Mouse (Mus musculus) 416B (cell line): ENCODE results near the gene Fryl.

Experiments used
- DNase-seq: peaks from one replicate; pipeline ENCODE4 v3.0.0; 2011; ENCODE audit warnings: low read depth

Fryl gene

GRCm38 (mm10) chr5:73257096-73257495 is 677 bp upstream of the Fryl start:
- peak; percentile 75 for DNase-seq

DNA sequence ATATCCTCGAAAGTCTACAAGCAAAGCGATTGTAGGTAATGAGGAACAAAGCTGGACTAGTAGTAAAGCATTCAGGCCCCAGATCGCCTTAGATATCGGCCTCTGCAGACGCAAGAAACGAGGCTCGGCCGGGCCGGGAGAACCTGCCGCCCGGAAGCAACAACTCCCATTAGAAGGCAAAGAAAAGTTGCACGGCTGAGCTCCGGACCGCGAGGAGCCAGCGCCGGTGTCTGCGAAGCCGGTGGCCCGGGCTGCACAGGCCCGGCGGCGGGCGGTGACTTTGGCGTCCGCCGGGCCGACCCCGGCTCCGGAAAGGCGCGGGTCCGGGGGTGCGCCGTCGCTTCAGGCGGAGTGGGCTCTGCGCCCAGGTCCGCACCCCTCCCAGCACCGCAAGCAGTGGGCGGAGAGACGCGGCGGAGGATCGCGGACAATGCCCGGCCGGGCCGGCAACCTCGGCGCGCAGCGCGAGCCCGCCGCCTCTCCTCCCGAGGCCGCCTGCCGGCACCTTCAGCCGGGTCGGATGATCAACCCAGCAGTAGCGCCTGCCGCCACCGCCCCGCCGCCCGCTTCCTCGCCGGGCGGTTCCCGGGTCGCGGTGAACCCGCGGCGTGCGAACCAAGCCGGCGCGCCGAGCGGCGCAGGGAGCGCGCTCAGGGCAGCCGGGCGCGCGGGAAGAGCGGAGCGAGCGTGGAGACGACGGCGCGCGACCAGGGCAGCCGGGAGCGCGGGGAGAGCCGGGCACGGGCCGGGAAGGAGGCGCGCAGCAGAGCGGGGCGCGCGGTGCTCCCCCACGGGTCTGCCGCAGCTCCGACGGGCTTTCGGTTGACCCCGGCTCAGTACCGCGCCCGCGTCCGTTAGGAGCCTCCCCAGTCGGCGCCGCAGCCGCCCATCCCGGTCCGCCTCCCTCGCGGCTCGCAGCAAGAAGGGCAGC is 833 bp downstream of the Fryl start:
- DNase-seq, result peak; percentile 42

DNA sequence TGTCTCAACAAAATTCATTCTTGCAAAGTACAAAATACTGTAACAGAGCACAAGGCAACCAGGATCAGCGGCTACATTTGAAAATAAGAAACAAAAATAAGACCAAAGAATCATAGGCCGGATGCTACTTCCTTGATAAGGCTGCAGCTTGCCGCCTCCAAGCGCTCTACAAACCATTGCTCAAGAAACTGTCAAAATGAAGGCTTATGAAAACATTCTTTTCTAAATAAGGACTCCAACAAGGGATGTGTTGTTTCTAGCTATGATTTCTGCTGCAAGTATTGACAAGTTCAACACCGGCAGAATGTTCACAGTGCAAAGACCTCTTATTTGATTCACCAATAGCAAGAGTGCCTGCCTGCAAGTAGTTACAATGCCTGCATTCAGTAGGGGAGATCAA is 1.8 kb downstream of the Fryl start:
- peak; percentile 67 for DNase-seq

DNA sequence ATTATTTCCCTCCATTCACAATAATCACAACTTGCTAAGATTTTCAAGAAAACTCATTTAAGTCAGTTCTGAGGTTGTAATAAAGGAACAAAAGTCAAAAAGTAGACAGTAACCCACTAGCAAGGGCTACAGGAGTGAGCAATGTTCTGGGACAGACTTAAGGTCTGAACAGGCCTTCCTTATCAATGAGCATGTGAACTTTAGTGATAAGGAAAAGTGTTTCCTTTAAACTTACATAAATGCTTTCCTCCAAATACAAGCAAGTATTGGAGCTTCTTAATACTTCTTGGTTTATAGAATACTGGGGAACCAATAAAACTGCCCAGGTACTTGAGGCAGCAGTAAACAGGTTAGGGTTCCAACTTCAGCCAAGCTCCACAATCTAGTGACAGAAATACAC is 3.7 kb downstream of the Fryl start:
- DNase-seq, result no peak

GRCm38 (mm10) chr5:73249341-73249740 is 7.1 kb downstream of the Fryl start:
- peak; percentile 46 for DNase-seq

GRCm38 (mm10) chr5:73248211-73248610 is 8.2 kb downstream of the Fryl start:
- no peak for DNase-seq

DNA sequence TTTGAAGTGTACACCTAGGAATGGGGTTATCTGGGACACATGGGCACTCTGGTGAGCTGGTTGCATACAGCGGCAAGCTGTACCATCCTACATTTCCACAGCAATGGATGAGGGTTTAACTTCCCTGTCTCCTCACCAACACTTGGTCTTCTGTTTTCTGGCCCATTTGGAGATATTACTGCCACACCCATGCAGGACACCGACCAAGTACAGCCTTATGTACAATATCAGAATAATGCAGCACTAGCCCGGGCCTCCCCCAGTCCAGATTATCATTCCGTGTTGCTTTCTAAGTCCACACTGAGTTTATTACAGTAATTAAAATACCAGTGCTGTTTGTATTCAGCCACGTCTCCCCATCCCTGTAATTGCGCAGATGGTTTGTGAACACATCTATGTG is 10.0 kb downstream of the Fryl start:
- no peak for DNase-seq

DNA sequence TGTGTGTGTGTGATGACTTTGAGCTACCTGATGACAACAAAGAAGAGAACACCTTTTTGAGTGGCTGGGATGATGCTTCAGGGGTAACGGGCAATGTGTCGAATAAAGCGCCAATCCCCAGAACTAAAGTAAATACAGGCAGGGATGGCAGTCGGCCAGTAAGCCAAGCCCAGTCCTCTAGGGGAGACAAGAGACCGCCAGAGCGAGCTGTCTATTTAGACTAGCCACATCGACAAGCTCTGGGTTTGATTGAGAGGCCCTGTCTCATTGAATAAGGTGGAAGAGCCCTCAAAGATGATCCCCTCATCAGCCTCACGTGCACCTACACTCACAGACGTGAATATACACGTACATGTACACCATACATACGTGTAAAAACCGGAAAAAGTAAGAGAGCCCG is 12.0 kb downstream of the Fryl start:
- no peak for DNase-seq

- DNase-seq, result no peak
Observed at GRCm38 (mm10) chr5:73241966-73242365, 14.5 kb downstream of the Fryl start.

DNA sequence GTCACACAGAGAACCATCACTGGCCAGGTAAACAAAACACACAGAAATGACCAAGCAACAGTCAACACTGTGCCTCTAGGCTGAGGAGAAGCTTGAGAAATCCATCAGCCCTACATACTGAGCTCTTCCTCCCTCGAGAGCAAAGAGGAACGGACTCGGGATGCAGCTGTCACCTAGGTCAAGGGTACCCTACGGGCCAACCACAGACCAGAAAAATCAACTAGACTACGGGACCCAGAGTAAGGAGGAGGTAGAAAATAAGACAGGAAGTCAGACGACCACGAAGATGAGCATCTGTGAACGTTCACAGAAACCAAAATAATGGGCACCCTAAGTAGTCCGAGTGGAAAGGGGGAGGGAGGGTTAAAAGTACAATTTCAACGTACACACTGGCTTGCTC is 15.1 kb downstream of the Fryl start:
- peak; percentile 76 for DNase-seq

GRCm38 (mm10) chr5:73240391-73240790 is 16.0 kb downstream of the Fryl start:
- no peak for DNase-seq

DNA sequence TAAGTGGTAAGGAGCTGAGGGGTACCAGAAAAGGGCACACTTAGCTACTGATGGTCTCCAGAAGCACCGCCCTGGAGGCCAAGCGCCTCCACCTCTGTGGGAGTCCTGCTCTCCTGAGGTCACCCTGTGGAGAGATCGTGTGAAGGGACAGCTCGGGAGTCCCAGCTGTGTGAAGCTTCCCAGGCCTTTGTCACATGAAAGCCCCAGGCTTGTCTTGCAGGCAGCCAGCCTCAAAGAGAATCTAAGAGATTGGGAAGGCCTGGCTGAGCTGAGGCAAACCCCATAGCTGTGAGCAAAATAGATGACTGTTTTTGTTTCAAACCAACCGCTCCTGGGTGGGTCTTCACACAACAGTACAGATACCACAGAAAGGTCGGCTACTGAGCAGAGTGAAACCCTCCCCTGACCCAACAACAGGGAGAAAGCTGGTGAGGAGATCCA is 19.5 kb downstream of the Fryl start:
- DNase-seq, result no peak

GRCm38 (mm10) chr5:73235201-73235600 is 21.2 kb downstream of the Fryl start:
- no peak for DNase-seq

- no peak for DNase-seq
Observed at GRCm38 (mm10) chr5:73233018-73233881, 23.2 kb downstream of the Fryl start.

DNA sequence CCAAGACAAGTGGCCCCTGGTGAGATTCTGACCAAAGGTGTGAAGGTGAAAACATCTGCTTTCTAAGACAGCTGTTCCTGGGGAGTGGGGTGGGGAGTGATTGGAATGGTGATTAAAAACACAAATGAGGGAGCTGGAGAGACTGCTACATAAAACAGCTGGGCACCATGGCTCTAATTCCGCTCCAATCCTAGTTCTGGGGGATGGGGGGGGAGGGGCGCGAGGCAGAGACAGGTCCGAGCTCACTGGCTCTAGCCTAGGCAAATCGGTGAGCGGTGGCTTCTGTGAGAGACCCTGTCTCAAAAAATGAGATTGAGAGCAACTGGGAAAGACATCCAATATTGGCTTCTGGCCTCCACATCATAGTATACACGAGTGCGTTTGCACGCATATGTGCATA is 24.2 kb downstream of the Fryl start:
- DNase-seq, result no peak

DNA sequence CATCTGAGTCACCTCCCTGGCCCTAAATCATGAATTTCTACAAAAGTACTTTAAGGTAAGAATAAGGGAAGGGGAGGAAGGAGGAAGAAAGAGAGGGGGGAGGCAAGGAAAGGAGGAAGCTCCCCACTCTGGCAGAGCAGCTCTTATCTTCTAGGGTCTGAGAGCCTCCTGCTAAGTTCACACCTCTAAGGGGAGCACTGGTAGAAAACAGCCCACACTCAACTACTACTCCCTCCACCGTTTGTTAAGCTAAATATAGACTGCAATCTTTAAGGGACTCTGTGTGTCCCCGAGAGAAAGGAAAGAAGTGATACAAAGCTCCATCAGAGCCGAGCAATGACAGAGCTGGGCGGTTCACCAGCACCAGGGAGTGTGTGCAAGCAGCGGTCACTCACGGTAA is 24.6 kb downstream of the Fryl start:
- no peak for DNase-seq

GRCm38 (mm10) chr5:73230171-73230570 is 26.2 kb downstream of the Fryl start:
- no peak for DNase-seq

- DNase-seq, result no peak
Observed at GRCm38 (mm10) chr5:73229467-73229866, 27.0 kb downstream of the Fryl start.

DNA sequence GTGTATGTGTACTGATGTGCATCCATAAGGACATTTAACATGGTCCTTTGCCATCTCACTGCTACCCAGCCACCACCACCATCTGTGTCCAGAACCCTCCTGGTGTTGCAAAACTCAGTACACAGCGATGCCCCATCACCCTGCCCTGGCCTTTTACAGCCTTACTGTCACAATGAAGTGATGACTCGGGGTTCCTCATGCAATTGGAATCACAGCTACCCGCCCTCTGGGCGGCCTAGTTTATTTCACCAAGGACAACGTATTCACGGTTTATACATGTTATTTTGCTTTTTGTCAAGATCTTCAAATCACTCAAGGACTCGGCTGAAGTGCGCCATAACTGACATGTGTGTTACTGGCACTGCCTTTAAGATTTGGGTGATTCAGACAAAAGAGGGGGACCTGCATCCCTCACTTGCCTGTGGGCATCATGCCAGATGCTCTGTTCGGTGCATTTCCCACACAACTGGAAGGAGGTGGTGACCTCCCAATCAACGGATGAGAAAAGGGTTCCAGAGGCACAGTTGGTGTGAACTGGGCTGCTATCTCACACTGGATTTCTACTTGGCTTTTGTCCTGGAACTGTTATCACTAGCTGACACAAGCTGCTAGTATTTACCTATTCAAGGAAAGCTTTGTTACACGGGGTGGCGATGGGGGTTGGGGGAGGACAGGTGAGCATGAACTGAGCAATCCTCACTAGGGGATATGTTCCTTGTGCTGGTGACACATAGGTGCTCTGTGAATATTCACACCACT is 27.9 kb downstream of the Fryl start:
- DNase-seq, result no peak

DNA sequence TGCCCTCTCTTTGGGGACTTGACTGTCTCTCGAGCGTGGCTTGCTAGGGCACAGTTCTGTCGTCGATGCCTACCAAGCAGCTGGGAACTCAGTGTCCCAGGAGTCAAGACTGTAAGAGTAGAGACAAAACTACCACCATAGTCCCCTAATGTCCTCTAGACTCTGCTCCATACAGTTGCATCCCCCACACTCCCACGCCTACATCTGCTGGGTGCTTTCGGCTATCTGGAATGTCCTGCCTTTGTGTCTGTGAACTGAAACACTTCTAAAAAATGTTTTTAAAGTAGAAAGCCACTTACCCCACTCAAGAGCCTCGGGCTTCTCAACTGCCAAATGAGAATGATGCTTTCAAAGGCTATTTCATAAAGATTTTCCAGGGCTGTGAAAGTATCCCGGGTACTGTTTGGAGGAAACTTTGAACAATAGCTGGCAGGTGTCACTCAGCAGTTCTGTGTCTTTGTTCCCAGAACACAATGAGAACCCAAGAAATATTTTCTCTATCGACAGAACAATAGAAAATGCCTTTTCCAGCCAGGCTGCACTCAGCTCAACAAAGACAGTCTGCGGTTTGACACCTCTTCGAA is 28.8 kb downstream of the Fryl start:
- DNase-seq, result no peak

DNA sequence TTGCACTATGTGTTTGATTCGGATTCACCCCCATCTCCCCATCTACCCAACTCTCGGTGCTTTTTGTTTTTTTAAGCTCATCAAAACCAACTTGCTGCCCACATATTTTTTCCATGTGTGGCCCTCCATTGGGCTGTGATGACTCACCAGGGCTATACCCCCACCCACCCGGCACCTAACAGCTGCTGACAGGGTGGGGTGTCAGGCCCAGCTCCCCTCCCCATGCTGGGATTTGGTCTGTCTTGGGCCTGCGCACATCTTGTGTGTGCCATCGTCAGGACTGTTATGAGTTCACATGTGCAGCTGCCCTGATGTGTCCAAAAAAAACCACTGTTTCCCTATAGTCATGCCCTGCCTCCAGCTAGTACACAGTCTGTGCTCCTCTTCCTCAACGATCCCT is 33.4 kb downstream of the Fryl start:
- DNase-seq, result no peak

- no peak for DNase-seq
Observed at GRCm38 (mm10) chr5:73222397-73222796, 34.0 kb downstream of the Fryl start.
